Mouse (Mus musculus): ENCODE measurements around the gene Ofd1. TPM values are rescaled to one million over a fixed set of nuclear protein-coding genes. Genes with fewer than 3 reads are reported as not detected.

Ofd1 gene
- 1.8 and 2.0 TPM in 2 replicates for polyA plus RNA-seq (2015; fragmentation: Nextera tagmentation; extraction: Ambion mirVana)

GRCm38 (mm10) chrX:166440616-166441063 is at the start of gene Ofd1:
TSS of gene Ofd1 (minus strand) at chrX:166440704.
- WGBS (ENCODE audit: insufficient replicate concordance) = 13% methylated on average over 41 of the region's 44 CpGs
- no peaks in the 10 kb centered on the region; the same call in 1 of the 2 replicates for H3K27me3 ChIP-seq (ENCODE audit: control insufficient read depth, insufficient read depth, low read depth, low read length)
- no peaks in the 10 kb centered on the region for H3K36me3 ChIP-seq (ENCODE audit: control insufficient read depth, insufficient read depth)
- H3K4me2 ChIP-seq (ENCODE audit: low read depth, low read length) = peak within 1 kb of the TSS; percentile 70
- ATAC-seq (ENCODE audit: low read depth) = peak; percentile 99
- peak within 1 kb of the TSS; percentile 80 for H3K9ac ChIP-seq (ENCODE audit: low read depth, low read length)
- H3K27ac ChIP-seq (ENCODE audit: low read length) = peak within 1 kb of the TSS; percentile 63
- H3K4me1 ChIP-seq (ENCODE audit: control insufficient read depth, low read depth, low read length) = peaks cover 10% of the 10 kb centered on the region
- no peaks in the 10 kb centered on the region for H3K9me3 ChIP-seq (replicated peaks; ENCODE audit: control insufficient read depth, low read length)
- peak within 1 kb of the TSS; percentile 74 for H3K4me3 ChIP-seq (ENCODE audit: low read depth, low read length)

DNA sequence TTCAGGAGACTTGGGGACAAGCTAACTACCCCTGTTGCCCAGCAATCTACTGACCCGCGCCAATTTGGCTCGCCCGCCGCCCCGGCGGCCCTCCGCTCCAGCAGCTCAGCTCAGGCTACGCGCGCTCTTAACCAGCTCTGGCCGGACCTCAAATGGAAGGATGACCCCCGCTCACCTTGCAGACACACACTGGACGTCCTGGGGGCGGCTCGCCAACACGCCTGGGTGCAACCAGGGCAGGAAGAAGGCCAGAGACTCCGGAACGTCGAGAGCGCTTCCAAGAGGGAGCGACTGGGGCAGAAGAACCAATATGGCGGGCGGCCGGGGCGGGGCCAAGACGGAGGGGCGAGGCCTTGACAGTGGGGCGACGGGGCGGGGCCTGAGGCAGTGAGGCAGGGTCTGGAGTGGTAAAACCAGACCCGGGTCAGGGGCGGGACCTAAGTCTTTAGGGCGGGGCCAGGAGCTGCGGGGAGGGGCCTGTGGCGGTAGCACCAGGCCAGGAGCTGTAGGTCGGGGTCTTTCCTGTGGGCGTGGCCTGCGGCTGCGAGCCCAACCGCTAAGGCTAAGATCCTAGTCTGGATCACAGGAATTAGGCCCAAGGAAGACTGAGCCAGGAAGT is 39.0 kb upstream of the Ofd1 start, which contains the start of gene Rab9:
Rab9 (minus strand) TSS at position 503 of the 619 bp plus-strand sequence.
- ATAC-seq (ENCODE audit: low read depth) = peak; percentile 98
- H3K4me2 ChIP-seq (ENCODE audit: low read depth, low read length) = peak within 1 kb of the TSS; percentile 65
- peak within 1 kb of the TSS; percentile 78 for H3K4me3 ChIP-seq (ENCODE audit: low read depth, low read length)
- H3K9me3 ChIP-seq (replicated peaks; ENCODE audit: control insufficient read depth, low read length) = no peaks in the 10 kb centered on the region
- no peaks in the 10 kb centered on the region; the same call in 1 of the 2 replicates for H3K4me1 ChIP-seq (ENCODE audit: control insufficient read depth, low read depth, low read length)
- H3K9ac ChIP-seq (ENCODE audit: low read depth, low read length) = peak within 1 kb of the TSS; percentile 77
- no peaks in the 10 kb centered on the region for H3K27me3 ChIP-seq (ENCODE audit: control insufficient read depth, insufficient read depth, low read depth, low read length)
- H3K36me3 ChIP-seq (ENCODE audit: control insufficient read depth, insufficient read depth) = no peaks in the 10 kb centered on the region
- peak within 1 kb of the TSS; percentile 61 for H3K27ac ChIP-seq (ENCODE audit: low read length)
- 24% methylated on average over 40 of the region's 41 CpGs for WGBS (ENCODE audit: insufficient replicate concordance)

GRCm38 (mm10) chrX:166478631-166479364 is 38.3 kb upstream of the Ofd1 start:
- peak overlapping the region; percentile 77 for H3K9ac ChIP-seq (ENCODE audit: low read depth, low read length)
- no peaks in the 10 kb centered on the region for H3K9me3 ChIP-seq (replicated peaks; ENCODE audit: control insufficient read depth, low read length)
- no peaks in the 10 kb centered on the region for H3K27me3 ChIP-seq (ENCODE audit: control insufficient read depth, insufficient read depth, low read depth, low read length)
- peak overlapping the region; percentile 65 for H3K4me2 ChIP-seq (ENCODE audit: low read depth, low read length)
- peak overlapping the region; percentile 61 for H3K27ac ChIP-seq (ENCODE audit: low read length)
- no peaks in the 10 kb centered on the region for H3K36me3 ChIP-seq (ENCODE audit: control insufficient read depth, insufficient read depth)
- peak overlapping the region; percentile 78 for H3K4me3 ChIP-seq (ENCODE audit: low read depth, low read length)
- 19% methylated on average over 28 of the region's 28 CpGs for WGBS (ENCODE audit: insufficient replicate concordance)
- peak; percentile 24 for ATAC-seq (ENCODE audit: low read depth)
- no peaks in the 10 kb centered on the region; the same call in 1 of the 2 replicates for H3K4me1 ChIP-seq (ENCODE audit: control insufficient read depth, low read depth, low read length)

DNA sequence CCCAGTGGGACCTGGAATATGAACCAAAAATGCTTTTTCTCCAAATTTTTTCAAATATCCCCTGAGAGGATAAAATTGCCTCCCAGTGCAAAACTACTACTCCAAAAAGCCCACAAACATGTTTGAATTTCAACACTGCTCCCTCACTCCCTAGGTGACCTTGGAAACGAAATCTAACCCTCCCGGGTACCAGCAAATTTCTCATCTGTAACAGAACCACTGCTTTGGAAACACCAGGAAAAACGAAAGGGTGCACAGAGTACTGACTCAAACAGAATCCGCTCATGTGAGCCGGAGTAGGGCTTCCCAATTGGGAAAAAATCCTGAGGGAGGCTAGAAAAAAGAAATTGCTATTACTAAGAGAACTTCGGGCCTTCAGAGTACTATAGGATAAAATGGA is 36.9 kb upstream of the Ofd1 start:
- no peaks in the 10 kb centered on the region for H3K27me3 ChIP-seq (ENCODE audit: control insufficient read depth, insufficient read depth, low read depth, low read length)
- no peak overlapping the region for H3K4me3 ChIP-seq (ENCODE audit: low read depth, low read length)
- no peak overlapping the region for H3K9ac ChIP-seq (ENCODE audit: low read depth, low read length)
- H3K4me2 ChIP-seq (ENCODE audit: low read depth, low read length) = peak overlapping the region; percentile 26; the same call in 1 of the 2 replicates
- ATAC-seq (ENCODE audit: low read depth) = no peak
- H3K27ac ChIP-seq (ENCODE audit: low read length) = no peak overlapping the region
- 69% methylated on average over 6 of the region's 6 CpGs for WGBS (ENCODE audit: insufficient replicate concordance)
- H3K36me3 ChIP-seq (ENCODE audit: control insufficient read depth, insufficient read depth) = no peaks in the 10 kb centered on the region
- H3K4me1 ChIP-seq (ENCODE audit: control insufficient read depth, low read depth, low read length) = no peaks in the 10 kb centered on the region; the same call in 1 of the 2 replicates
- H3K9me3 ChIP-seq (replicated peaks; ENCODE audit: control insufficient read depth, low read length) = no peaks in the 10 kb centered on the region

GRCm38 (mm10) chrX:166472612-166473011 is 32.1 kb upstream of the Ofd1 start:
- Histone ChIP-seq H3K4me1 (ENCODE audit: control insufficient read depth, low read depth, low read length) (no peaks in the 10 kb centered on the region; the same call in 1 of the 2 replicates), H3K27me3 (ENCODE audit: control insufficient read depth, insufficient read depth, low read depth, low read length) (no peaks in the 10 kb centered on the region), H3K9ac (ENCODE audit: low read depth, low read length) (no peak overlapping the region), H3K36me3 (ENCODE audit: control insufficient read depth, insufficient read depth) (no peaks in the 10 kb centered on the region), H3K9me3 (replicated peaks; ENCODE audit: control insufficient read depth, low read length) (no peaks in the 10 kb centered on the region), H3K4me3 (ENCODE audit: low read depth, low read length) (no peak overlapping the region), H3K4me2 (ENCODE audit: low read depth, low read length) (no peak overlapping the region), H3K27ac (ENCODE audit: low read length) (no peak overlapping the region)
- WGBS (ENCODE audit: insufficient replicate concordance) = 73% methylated on average over 6 of the region's 6 CpGs
- no peak for ATAC-seq (ENCODE audit: low read depth)

DNA sequence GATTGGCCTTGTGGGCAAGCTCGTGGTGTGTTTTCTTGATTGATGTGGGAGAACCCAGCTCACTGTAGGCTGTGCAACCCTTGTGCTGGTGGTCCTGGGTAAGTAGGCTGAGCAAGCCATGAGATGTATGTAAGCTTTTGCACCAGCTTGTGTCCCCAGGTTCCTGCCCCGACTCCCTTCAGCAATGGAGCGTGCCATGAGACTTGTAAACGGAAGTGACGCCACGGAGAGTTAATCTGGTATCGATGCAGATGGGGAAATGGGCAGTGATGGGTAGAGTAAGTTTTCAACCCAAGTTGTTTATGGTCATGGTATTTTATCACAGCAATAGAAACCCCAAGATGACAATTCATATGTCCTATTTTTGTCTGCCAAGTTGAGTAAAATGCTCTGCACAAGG is 27.8 kb upstream of the Ofd1 start:
- no peaks in the 10 kb centered on the region for H3K4me1 ChIP-seq (ENCODE audit: control insufficient read depth, low read depth, low read length)
- H3K27ac ChIP-seq (ENCODE audit: low read length) = no peak overlapping the region
- H3K4me2 ChIP-seq (ENCODE audit: low read depth, low read length) = no peak overlapping the region
- 75% methylated on average over 7 of the region's 7 CpGs for WGBS (ENCODE audit: insufficient replicate concordance)
- H3K9ac ChIP-seq (ENCODE audit: low read depth, low read length) = no peak overlapping the region
- no peaks in the 10 kb centered on the region for H3K27me3 ChIP-seq (ENCODE audit: control insufficient read depth, insufficient read depth, low read depth, low read length)
- no peak for ATAC-seq (ENCODE audit: low read depth)
- no peaks in the 10 kb centered on the region; the same call in 1 of the 2 replicates for H3K36me3 ChIP-seq (ENCODE audit: control insufficient read depth, insufficient read depth)
- no peaks in the 10 kb centered on the region for H3K9me3 ChIP-seq (replicated peaks; ENCODE audit: control insufficient read depth, low read length)
- no peak overlapping the region for H3K4me3 ChIP-seq (ENCODE audit: low read depth, low read length)

DNA sequence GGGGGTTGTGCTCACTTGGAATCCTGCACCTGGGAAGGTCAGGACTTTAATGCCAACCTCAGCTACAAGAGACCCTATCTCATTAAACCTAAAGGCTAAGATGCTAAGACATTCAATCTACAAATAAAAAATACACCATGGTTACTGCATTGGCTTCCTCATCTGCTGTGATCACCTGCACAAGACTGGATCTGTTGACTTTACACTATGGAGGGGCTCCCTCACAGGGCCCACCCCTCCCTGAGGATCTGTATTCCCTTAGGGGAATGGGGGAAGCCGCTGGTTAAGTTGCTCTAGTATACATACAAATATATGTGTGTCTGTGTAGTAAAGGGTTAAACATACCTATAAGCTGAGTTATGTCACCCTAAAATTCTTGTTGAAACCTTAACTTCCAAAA is 15.0 kb upstream of the Ofd1 start:
- Histone ChIP-seq H3K9me3 (replicated peaks; ENCODE audit: control insufficient read depth, low read length) (no peaks in the 10 kb centered on the region), H3K4me1 (ENCODE audit: control insufficient read depth, low read depth, low read length) (no peaks in the 10 kb centered on the region), H3K4me3 (ENCODE audit: low read depth, low read length) (no peak overlapping the region), H3K36me3 (ENCODE audit: control insufficient read depth, insufficient read depth) (peaks cover 3% of the 10 kb centered on the region; the same call in 1 of the 2 replicates), H3K9ac (ENCODE audit: low read depth, low read length) (no peak overlapping the region), H3K4me2 (ENCODE audit: low read depth, low read length) (no peak overlapping the region), H3K27ac (ENCODE audit: low read length) (no peak overlapping the region), H3K27me3 (ENCODE audit: control insufficient read depth, insufficient read depth, low read depth, low read length) (no peaks in the 10 kb centered on the region)
- ATAC-seq (ENCODE audit: low read depth) = no peak
- 70% methylated on average over 1 of the region's 1 CpGs for WGBS (ENCODE audit: insufficient replicate concordance)

DNA sequence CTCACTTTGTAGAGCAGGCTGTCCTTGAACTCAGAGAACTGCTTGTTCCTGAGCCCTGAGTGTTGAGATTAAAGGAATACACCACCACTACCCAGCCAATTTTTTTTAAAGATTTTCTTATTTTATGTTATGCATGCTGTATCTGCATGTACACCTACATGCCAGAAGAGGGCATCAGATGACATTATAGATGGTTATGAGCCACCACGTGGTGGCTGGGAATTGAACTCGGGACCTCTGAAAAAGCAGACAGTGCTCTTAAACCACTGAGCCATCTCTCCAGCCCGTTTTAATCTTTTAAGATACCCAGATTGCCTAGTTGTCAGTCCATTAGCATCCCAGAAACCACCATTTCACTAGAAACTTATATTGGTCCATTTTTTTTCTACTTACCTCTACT is 13.8 kb upstream of the Ofd1 start:
- no peak overlapping the region for H3K9ac ChIP-seq (ENCODE audit: low read depth, low read length)
- ATAC-seq (ENCODE audit: low read depth) = no peak
- WGBS (ENCODE audit: insufficient replicate concordance) = 71% methylated on average over 3 of the region's 3 CpGs

GRCm38 (mm10) chrX:166453532-166453931 is 13.0 kb upstream of the Ofd1 start:
- no peak for ATAC-seq (ENCODE audit: low read depth)
- H3K4me2 ChIP-seq (ENCODE audit: low read depth, low read length) = no peak overlapping the region
- no peak overlapping the region for H3K27ac ChIP-seq (ENCODE audit: low read length)
- no peaks in the 10 kb centered on the region for H3K27me3 ChIP-seq (ENCODE audit: control insufficient read depth, insufficient read depth, low read depth, low read length)
- 53% methylated on average over 6 of the region's 6 CpGs for WGBS (ENCODE audit: insufficient replicate concordance)
- H3K4me1 ChIP-seq (ENCODE audit: control insufficient read depth, low read depth, low read length) = no peaks in the 10 kb centered on the region
- H3K4me3 ChIP-seq (ENCODE audit: low read depth, low read length) = no peak overlapping the region
- no peak overlapping the region for H3K9ac ChIP-seq (ENCODE audit: low read depth, low read length)
- H3K36me3 ChIP-seq (ENCODE audit: control insufficient read depth, insufficient read depth) = peaks cover 3% of the 10 kb centered on the region; the same call in 1 of the 2 replicates
- H3K9me3 ChIP-seq (replicated peaks; ENCODE audit: control insufficient read depth, low read length) = no peaks in the 10 kb centered on the region

More for the DNA sequence above, 13.8 kb upstream of the Ofd1 start:
- Histone ChIP-seq H3K27me3 (ENCODE audit: control insufficient read depth, insufficient read depth, low read depth, low read length) (no peaks in the 10 kb centered on the region), H3K36me3 (ENCODE audit: control insufficient read depth, insufficient read depth) (peaks cover 3% of the 10 kb centered on the region; the same call in 1 of the 2 replicates), H3K4me3 (ENCODE audit: low read depth, low read length) (no peak overlapping the region), H3K4me2 (ENCODE audit: low read depth, low read length) (no peak overlapping the region), H3K4me1 (ENCODE audit: control insufficient read depth, low read depth, low read length) (no peaks in the 10 kb centered on the region), H3K9me3 (replicated peaks; ENCODE audit: control insufficient read depth, low read length) (no peaks in the 10 kb centered on the region), H3K27ac (ENCODE audit: low read length) (no peak overlapping the region)
